ENCODE assay signal across 18 mouse cellular contexts in the genomic region with DNA sequence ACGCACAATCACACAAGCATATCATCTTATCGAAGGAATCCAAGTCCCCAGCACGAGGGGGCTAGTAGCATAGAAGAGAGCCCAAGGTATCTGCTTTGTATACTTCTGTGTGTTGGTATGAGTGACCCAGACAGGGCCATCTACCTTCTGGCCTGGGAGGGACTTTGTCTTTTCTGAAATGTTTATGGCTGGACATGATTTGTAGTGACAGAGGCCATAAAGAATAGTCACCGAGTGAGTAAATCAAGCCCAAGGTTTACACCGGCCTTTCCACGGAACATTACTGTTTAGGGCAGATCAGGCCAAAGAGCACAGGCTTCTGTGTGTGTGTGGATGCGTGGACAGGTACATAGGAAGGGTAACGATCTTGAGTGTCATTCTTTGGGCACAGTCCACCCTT.
"Had no signal": no experiment of that assay in that cellular context is flagged by ENCODE, and none has a peak within 500 bp of the region (broad histone marks: within the 10 kb centered on the region; RNA-seq: fewer than 3 reads in every experiment).

No protein-coding gene starts in this region.

- ATAC-seq: liver, embryonic 12.5 days had no signal

- H3K9ac ChIP-seq: limb, embryonic 13.5 days; liver, embryonic 12.5 days; liver, embryonic 15.5 days; lung, embryonic 15.5 days; stomach, embryonic 15.5 days had no signal

- H3K4me2 ChIP-seq: limb, embryonic 13.5 days; liver, embryonic 12.5 days; liver, embryonic 15.5 days; lung, embryonic 15.5 days; midbrain, embryonic 11.5 days; stomach, embryonic 15.5 days had no signal

- H3K9me3 ChIP-seq: limb, embryonic 10.5 days; limb, embryonic 13.5 days; liver, embryonic 12.5 days; liver, embryonic 15.5 days; lung, embryonic 15.5 days; megakaryocyte, embryonic 14.5 days; stomach, embryonic 15.5 days had no signal

- H3K27me3 ChIP-seq: limb, embryonic 13.5 days; lung, embryonic 15.5 days; stomach, embryonic 15.5 days had no signal

- H3K27ac ChIP-seq: limb, embryonic 10.5 days; limb, embryonic 13.5 days; liver, embryonic 12.5 days; liver, embryonic 15.5 days; lung, embryonic 15.5 days; stomach, embryonic 15.5 days had no signal

- H3K4me1 ChIP-seq: liver, embryonic 15.5 days had no signal

- DNase-seq: kidney, adult 2 months; kidney, postnatal 25 days; liver; lung, adult 18-20 months; lung, postnatal 10 days; lung, postnatal 36 days; midbrain, embryonic 14.5 days; right cerebral cortex, postnatal 4 days; spleen, adult 18-20 months; thymus, postnatal 25 days had no signal

- H3K4me3 ChIP-seq: limb, embryonic 10.5 days; limb, embryonic 13.5 days; liver, embryonic 12.5 days; liver, embryonic 15.5 days; lung, embryonic 15.5 days; megakaryocyte, embryonic 14.5 days; stomach, embryonic 15.5 days had no signal

- H3K36me3 ChIP-seq: limb, embryonic 10.5 days; limb, embryonic 13.5 days; liver, embryonic 12.5 days; liver, embryonic 15.5 days; lung, embryonic 15.5 days; stomach, embryonic 15.5 days had no signal
